Mouse (Mus musculus) heart, embryonic 12.5 days (tissue): ENCODE measurements around the gene Krt84. TPM values are rescaled to one million over a fixed set of nuclear protein-coding genes. Genes with fewer than 3 reads are reported as not detected.

ENCODE experiments used
- microRNA-seq: library from miRNA; unstranded; fragments of <30 nt; microRNA quantifications from one replicate; pipeline ENCODE4, GENCODE M21; 2017
- polyA plus RNA-seq: library from polyadenylated mRNA; unstranded; fragments of >200 nt; fragmentation: Nextera tagmentation; extraction: Ambion mirVana; gene quantifications from 2 replicates; pipeline ENCODE4 v1.2.1, GENCODE M21; 2016

Gene Krt84
- polyA plus RNA-seq, 1 experiment from 2014 or later, result not detected

Small RNA genes lying within 50 kb of the gene (microRNA-seq; reads per million reads assigned to microRNA genes)
- gene Gm44393 (not detected), gene Gm44460 (not detected)

Other genes with a start within 250 kb of the Krt84 start
- gene Atg101, start 248.5 kb downstream of the Krt84 start, polyA plus RNA-seq, result 46.6 and 49.7 TPM in 2 replicates
- 0.73 and 0.83 TPM in 2 replicates for gene 6030408B16Rik, start 239.6 kb downstream of the Krt84 start, polyA plus RNA-seq
- gene Krt80, start 162.7 kb downstream of the Krt84 start, polyA plus RNA-seq, result 7.0 and 7.5 TPM in 2 replicates
- 25.1 TPM in 2 replicates for gene Krt7, start 121.8 kb downstream of the Krt84 start, polyA plus RNA-seq
- not detected in 2 replicates for gene Krt87, start 94.0 kb downstream of the Krt84 start, polyA plus RNA-seq
- gene Krt88, start 85.1 kb downstream of the Krt84 start, polyA plus RNA-seq, result not detected in 2 replicates
- gene Krt81, start 69.1 kb downstream of the Krt84 start, polyA plus RNA-seq, result not detected in 2 replicates
- gene Krt86, start 59.3 kb downstream of the Krt84 start, polyA plus RNA-seq, result not detected in 2 replicates
- gene Krt83, start 41.3 kb downstream of the Krt84 start, polyA plus RNA-seq, result not detected in 2 replicates
- gene Gm49425, start 15.6 kb downstream of the Krt84 start, polyA plus RNA-seq, result not detected in 2 replicates
- not detected in 2 replicates for gene Krt82, start 17.8 kb upstream of the Krt84 start, polyA plus RNA-seq
- gene Krt90, start 30.1 kb upstream of the Krt84 start, polyA plus RNA-seq, result 0.06 and 0.28 TPM in 2 replicates
- not detected in 2 replicates for gene Krt75, start 41.1 kb upstream of the Krt84 start, polyA plus RNA-seq
- gene Gm5414, start 95.4 kb upstream of the Krt84 start, polyA plus RNA-seq, result not detected in 2 replicates
- not detected in 2 replicates for gene Gm5478, start 114.6 kb upstream of the Krt84 start, polyA plus RNA-seq
- gene Krt6b, start 147.5 kb upstream of the Krt84 start, polyA plus RNA-seq, result not detected in 2 replicates
- not detected in 2 replicates for gene Krt6a, start 161.5 kb upstream of the Krt84 start, polyA plus RNA-seq
- 1.1 and 1.9 TPM in 2 replicates for gene Krt5, start 180.1 kb upstream of the Krt84 start, polyA plus RNA-seq
- gene Krt71, start 210.3 kb upstream of the Krt84 start, polyA plus RNA-seq, result not detected in 2 replicates